Mouse (Mus musculus) urinary bladder, adult 18-20 months (tissue): ENCODE measurements around the gene Sgta.
A peak's percentile ranks its signal among the peaks of the same experiment; 100 is the strongest.

Experiments
- DNase-seq, 2 experiments: peaks; one replicate each; pipeline ENCODE4 v3.0.0; 2022; ENCODE audit warnings: low spot score in 2 of 2, mixed read lengths in 2 of 2

Gene Sgta

GRCm38 (mm10) chr10:81019687-81020086, 40.3 kb downstream of the Sgta start:
- DNase-seq = no peak

- DNase-seq = no peak
Measured at GRCm38 (mm10) chr10:81018326-81018725, 41.7 kb downstream of the Sgta start.

- DNase-seq = peak in 1 of 2 experiments; percentile 40
Measured at GRCm38 (mm10) chr10:81016645-81017044, 43.3 kb downstream of the Sgta start.

- no peak for DNase-seq
Measured at GRCm38 (mm10) chr10:81015666-81016065, 44.3 kb downstream of the Sgta start.

- peak; percentile 93 to 95 for DNase-seq
Measured at GRCm38 (mm10) chr10:81014393-81015384, 45.3 kb downstream of the Sgta start, which contains the start of gene Gng7. Gng7 (minus strand) TSS chr10:81014945.

GRCm38 (mm10) chr10:81010851-81011250, 49.1 kb downstream of the Sgta start:
- no peak for DNase-seq

GRCm38 (mm10) chr10:81007240-81007639, 52.7 kb downstream of the Sgta start:
- no peak for DNase-seq

- DNase-seq = no peak
Measured at GRCm38 (mm10) chr10:81006005-81006677, 53.8 kb downstream of the Sgta start.

- no peak for DNase-seq
Measured at GRCm38 (mm10) chr10:81001161-81001560, 58.8 kb downstream of the Sgta start.

GRCm38 (mm10) chr10:81000197-81001062, 59.6 kb downstream of the Sgta start:
- no peak for DNase-seq

- DNase-seq = peak; percentile 70 to 76
Measured at GRCm38 (mm10) chr10:80999362-81000196, 60.4 kb downstream of the Sgta start.

GRCm38 (mm10) chr10:80998778-80999177, 61.2 kb downstream of the Sgta start:
- no peak for DNase-seq

GRCm38 (mm10) chr10:80998021-80998420, 62.0 kb downstream of the Sgta start:
- DNase-seq = no peak

GRCm38 (mm10) chr10:80997332-80997731, 62.6 kb downstream of the Sgta start:
- DNase-seq = no peak

GRCm38 (mm10) chr10:80996501-80996900, 63.5 kb downstream of the Sgta start:
- no peak for DNase-seq

GRCm38 (mm10) chr10:80995091-80995632, 64.8 kb downstream of the Sgta start:
- DNase-seq = peak; percentile 50 to 59

GRCm38 (mm10) chr10:80994621-80995020, 65.4 kb downstream of the Sgta start:
- no peak for DNase-seq
